Mouse (Mus musculus) G1E (cell line): ENCODE results near the gene Gm15155. TPM values are rescaled to one million over a fixed set of nuclear protein-coding genes. Genes with fewer than 3 reads are reported as not detected.
"Not testable (repeated sequence)": the region's sequence is repeated elsewhere in the genome, so short reads cannot be mapped to it uniquely, and the experiment has no call there.

Experiments
- ATAC-seq: 2 replicates; pipeline ENCODE4 v1.8.0; 2016; ENCODE audit warnings: mild to moderate bottlenecking; ENCODE audit not compliant: insufficient number of reproducible peaks, poor library complexity, low FRiP score, severe bottlenecking; ENCODE audit errors: extremely low read depth
- DNase-seq: peaks from one replicate; pipeline ENCODE4 v3.0.0; 2012; ENCODE audit warnings: low spot score
- H3K27me3 ChIP-seq: 2 replicates; pipeline ENCODE4 v1.6.1; 2012; ENCODE audit warnings: mild to moderate bottlenecking, low read length, inconsistent platforms; ENCODE audit not compliant: insufficient read depth
- H3K36me3 ChIP-seq: replicated peaks from 2 replicates; pipeline ENCODE3; 2012; ENCODE audit warnings: mild to moderate bottlenecking, inconsistent platforms
- H3K4me1 ChIP-seq: 2 replicates; pipeline ENCODE4 v1.6.1; 2012; ENCODE audit warnings: low read depth, low read length, inconsistent platforms, mixed read lengths; ENCODE audit not compliant: insufficient read depth
- H3K4me3 ChIP-seq: 2 replicates; pipeline ENCODE4 v1.5.1; 2012; ENCODE audit warnings: low read depth, mild to moderate bottlenecking, inconsistent platforms, low read length, moderate library complexity, mixed read lengths
- H3K9me3 ChIP-seq: replicated peaks from 2 replicates; pipeline ENCODE4 v1.6.1; 2012; ENCODE audit warnings: inconsistent platforms
- CTCF ChIP-seq: IDR thresholded peaks from 2 replicates; pipeline ENCODE4 v1.5.1; 2012; ENCODE audit warnings: low read depth, low read length, inconsistent platforms, mixed read lengths
- GATA1 ChIP-seq: IDR thresholded peaks from 2 replicates; pipeline ENCODE4 v1.6.1; 2012; ENCODE audit warnings: borderline replicate concordance, low read length, inconsistent platforms, mixed read lengths
- GATA2 ChIP-seq: IDR thresholded peaks from 2 replicates; pipeline ENCODE4 v1.6.1; 2012; ENCODE audit warnings: low read depth, low read length, inconsistent platforms, borderline replicate concordance
- POLR2AphosphoS5 ChIP-seq: IDR thresholded peaks from 2 replicates; pipeline ENCODE4 v1.6.1; 2012; ENCODE audit warnings: low read depth, low read length, inconsistent platforms; ENCODE audit not compliant: insufficient replicate concordance
- TAL1 ChIP-seq: conservative IDR thresholded peaks from 2 replicates; pipeline ENCODE4 v1.6.1; 2012; ENCODE audit warnings: low read depth, low read length, inconsistent platforms, mixed read lengths
- polyA plus RNA-seq: library from polyadenylated mRNA; stranded (reverse); fragments of >175 nt; gene quantifications from 2 replicates; pipeline ENCODE4 v1.2.3, GENCODE M21; 2012
- total RNA-seq, 2 experiments: library from RNA; stranded (forward) in 1 of 2; stranded (reverse) in 1 of 2; fragments of 200-1000 nt in 1 of 2; fragments of >200 nt in 1 of 2; fragmentation: Nextera tagmentation in 1 of 2; gene quantifications; 2 replicates each; pipeline ENCODE4 v1.2.3; 2014 to 2017

Gene Gm15155
- total and polyA plus RNA-seq, 3 experiments = not detected

DNA sequence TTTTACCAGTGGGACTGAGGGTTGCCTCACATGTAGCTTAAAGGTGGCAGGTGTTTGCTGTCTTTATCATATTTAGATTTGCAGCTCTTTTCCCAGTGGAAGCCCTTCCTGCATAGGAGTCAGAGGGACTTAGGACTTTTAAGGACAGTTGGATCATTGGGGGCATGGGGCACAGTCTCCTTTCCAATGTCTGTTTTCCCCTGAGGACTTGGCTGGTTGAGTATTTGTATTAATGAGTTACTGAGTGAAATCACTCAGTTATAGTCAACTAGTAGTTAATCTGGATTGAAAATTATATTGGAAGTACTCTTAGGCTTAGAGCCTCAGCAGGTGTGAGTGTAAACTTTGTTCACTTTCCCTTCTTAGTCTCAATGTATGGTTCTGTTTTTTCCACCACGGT is 275.5 kb downstream of the Gm15155 start:
- Histone ChIP-seq H3K36me3 (no peaks in the 10 kb centered on the region), H3K4me1 (no peaks in the 10 kb centered on the region), H3K4me3 (no peak overlapping the region), H3K9me3 (no peaks in the 10 kb centered on the region), H3K27me3 (no peaks in the 10 kb centered on the region)
- TF ChIP-seq GATA1 = no peak
- no peak for TF ChIP-seq POLR2AphosphoS5
- no peak for TF ChIP-seq GATA2
- no peak for TF ChIP-seq TAL1
- no peak for TF ChIP-seq CTCF
- DNase-seq (no peak), ATAC-seq (no peak)

DNA sequence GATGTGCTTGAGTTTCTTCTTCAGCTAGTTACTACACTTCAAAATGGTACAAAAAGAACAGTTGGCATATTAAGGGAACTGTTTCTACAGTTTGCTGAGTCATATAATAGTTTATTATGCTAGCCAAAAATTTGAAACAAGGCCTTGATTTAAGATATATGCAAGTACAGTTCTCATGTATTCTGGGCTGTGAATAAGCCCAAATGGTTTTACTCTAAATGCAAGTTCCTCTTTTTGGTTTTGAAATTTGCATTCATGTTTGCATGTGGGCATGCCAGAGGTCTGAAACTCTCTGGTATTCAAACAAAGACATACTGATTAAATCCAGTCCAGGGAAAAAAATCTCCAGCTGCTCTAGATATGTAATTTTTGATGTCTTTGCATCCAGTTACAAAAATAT is 277.2 kb downstream of the Gm15155 start:
- Histone ChIP-seq H3K9me3 (no peaks in the 10 kb centered on the region), H3K4me3 (no peak overlapping the region), H3K4me1 (no peaks in the 10 kb centered on the region), H3K36me3 (no peaks in the 10 kb centered on the region), H3K27me3 (no peaks in the 10 kb centered on the region)
- no peak for ATAC-seq
- no peak for TF ChIP-seq CTCF
- TF ChIP-seq GATA1 = no peak
- TF ChIP-seq TAL1 = no peak
- no peak for TF ChIP-seq POLR2AphosphoS5
- TF ChIP-seq GATA2 = no peak
- no peak for DNase-seq

DNA sequence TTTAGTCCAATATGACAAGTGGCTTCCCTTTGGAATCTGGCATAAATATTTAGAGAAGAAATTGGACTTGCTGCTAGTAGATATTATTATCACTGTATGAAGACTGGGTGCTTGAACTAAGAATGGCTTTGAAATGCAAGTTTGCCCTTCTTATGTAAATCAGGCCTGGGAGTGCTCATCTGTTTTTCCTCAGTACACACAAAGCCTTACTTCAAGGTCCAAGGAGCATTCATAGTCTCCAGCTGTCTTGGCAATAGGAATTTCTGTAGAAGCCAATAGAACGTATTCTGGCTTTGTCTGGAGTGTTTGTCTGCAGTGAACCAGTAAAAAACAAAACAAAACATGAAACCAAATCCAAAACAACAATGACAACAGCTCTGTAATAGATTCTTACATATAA is 278.6 kb downstream of the Gm15155 start:
- H3K9me3 ChIP-seq = no peaks in the 10 kb centered on the region
- DNase-seq (no peak), ATAC-seq (no peak)
- TF ChIP-seq POLR2AphosphoS5 (no peak), GATA1 (no peak), TAL1 (no peak), GATA2 (no peak), CTCF (no peak)
- H3K4me3 ChIP-seq = no peak overlapping the region
- no peaks in the 10 kb centered on the region for H3K27me3 ChIP-seq
- no peaks in the 10 kb centered on the region for H3K4me1 ChIP-seq
- no peaks in the 10 kb centered on the region for H3K36me3 ChIP-seq

DNA sequence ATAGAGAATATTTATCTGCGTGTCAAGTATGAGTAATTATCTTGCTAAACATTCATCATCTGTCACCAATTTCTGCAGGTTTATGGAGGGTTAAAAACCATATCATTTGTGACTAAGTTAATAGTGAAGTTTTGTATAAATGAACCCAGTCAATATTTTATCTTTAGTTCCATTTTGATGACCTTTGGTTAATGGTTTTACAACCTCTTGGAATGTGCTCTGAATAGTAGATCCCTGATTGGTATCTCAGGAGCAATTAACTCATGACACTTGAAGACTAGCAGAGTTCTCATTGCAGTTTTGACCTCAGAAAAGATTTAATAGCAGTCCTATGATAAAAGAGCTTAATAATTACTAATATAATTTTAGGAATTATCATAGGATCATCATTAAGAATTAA is 385.2 kb downstream of the Gm15155 start:
- ATAC-seq (no peak), DNase-seq (no peak)
- H3K4me1 ChIP-seq = no peaks in the 10 kb centered on the region
- no peak overlapping the region for H3K4me3 ChIP-seq
- H3K36me3 ChIP-seq = no peaks in the 10 kb centered on the region
- no peaks in the 10 kb centered on the region for H3K27me3 ChIP-seq
- TF ChIP-seq POLR2AphosphoS5 (no peak), GATA2 (no peak), CTCF (no peak), GATA1 (no peak), TAL1 (no peak)
- no peaks in the 10 kb centered on the region for H3K9me3 ChIP-seq

DNA sequence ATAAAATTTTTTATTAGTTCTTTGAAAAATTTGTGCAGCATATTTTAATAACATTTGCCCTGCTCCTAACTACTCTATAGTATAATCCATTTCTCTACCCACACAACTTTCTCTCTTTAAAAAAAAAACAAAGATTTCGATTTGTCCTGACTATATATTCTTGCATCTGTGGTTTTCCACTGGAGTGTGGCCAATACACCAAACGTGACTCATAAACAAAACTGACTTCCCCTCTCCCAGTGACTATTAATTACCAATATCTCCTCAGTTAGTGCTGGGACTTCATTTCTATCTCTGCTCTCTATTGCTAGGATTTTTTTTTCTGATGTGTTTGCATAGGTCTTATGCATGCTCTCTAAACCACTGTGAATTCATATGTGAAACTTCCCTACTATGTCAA is 531.2 kb downstream of the Gm15155 start:
- ATAC-seq = no peak
- TF ChIP-seq CTCF (no peak), TAL1 (no peak), GATA2 (no peak), GATA1 (no peak), POLR2AphosphoS5 (no peak)
- H3K4me1 ChIP-seq = no peaks in the 10 kb centered on the region

DNA sequence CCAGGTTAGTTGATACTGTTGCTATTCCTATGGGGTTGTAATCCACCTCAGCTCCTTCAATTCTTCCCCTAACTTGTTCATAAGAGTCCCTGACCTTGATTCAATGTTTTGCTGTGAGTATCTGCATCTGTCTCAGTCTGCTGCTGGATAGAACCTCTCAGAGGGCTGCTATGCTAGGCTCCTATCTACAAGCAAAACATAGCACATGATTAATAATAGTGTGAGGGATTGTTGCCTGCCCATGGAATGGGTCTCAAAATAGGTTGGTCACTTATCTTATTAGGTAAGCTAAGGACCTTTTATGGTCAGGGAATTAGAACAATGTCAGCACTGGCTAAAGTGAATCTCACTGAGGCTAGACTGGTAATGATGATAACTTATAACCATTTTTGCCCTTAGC is 547.0 kb downstream of the Gm15155 start:
- Histone ChIP-seq H3K4me1 (no peaks in the 10 kb centered on the region), H3K36me3 (no peaks in the 10 kb centered on the region), H3K4me3 (no peak overlapping the region), H3K9me3 (no peaks in the 10 kb centered on the region), H3K27me3 (no peaks in the 10 kb centered on the region)
- ATAC-seq (no peak), DNase-seq (no peak)
- TF ChIP-seq GATA1 = no peak
- no peak for TF ChIP-seq GATA2
- no peak for TF ChIP-seq POLR2AphosphoS5
- TF ChIP-seq CTCF = no peak
- TF ChIP-seq TAL1 = no peak

More for the DNA sequence above, 531.2 kb downstream of the Gm15155 start:
- no peaks in the 10 kb centered on the region for H3K27me3 ChIP-seq
- no peaks in the 10 kb centered on the region for H3K9me3 ChIP-seq
- no peaks in the 10 kb centered on the region for H3K36me3 ChIP-seq
- no peak for DNase-seq
- no peak overlapping the region for H3K4me3 ChIP-seq

DNA sequence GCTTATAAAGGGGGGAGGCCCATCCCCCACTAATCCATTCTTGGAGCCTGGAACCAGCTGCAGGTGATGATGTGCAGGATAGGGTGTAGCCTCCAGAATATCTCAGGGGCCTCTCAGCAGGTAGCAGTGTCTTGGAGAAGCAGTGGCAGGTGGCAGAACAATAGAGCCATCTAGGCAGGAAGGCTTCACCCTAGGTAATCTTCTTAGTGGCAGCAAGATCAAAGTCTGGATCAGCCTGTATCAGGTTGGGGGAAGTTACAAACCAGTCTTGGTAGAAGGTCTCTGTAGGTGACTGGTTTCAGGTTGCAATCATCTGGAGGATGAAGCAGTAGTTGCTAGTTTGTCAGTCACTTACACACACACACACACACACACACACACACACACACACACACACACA is 679.3 kb downstream of the Gm15155 start:
- not testable (repeated sequence) for H3K27me3 ChIP-seq, H3K4me1 ChIP-seq, H3K9me3 ChIP-seq, ATAC-seq, H3K36me3 ChIP-seq, DNase-seq, H3K4me3 ChIP-seq

Other genes starting within 250 kb of the Gm15155 start
- gene Ptchd1, start 927 bp upstream of the Gm15155 start, total RNA-seq (2014; fragmentation: Nextera tagmentation) = not detected in 2 replicates
- not detected in 2 replicates for gene Ptchd1, start 927 bp upstream of the Gm15155 start, total RNA-seq (2017)
- gene Ptchd1, start 927 bp upstream of the Gm15155 start, polyA plus RNA-seq = not detected in 2 replicates